Mouse (Mus musculus) limb, embryonic 13.5 days (tissue): ENCODE data around the gene Nsun6. TPM values are rescaled to one million over a fixed set of nuclear protein-coding genes. Genes with fewer than 3 reads are reported as not detected.

Source experiments
- ATAC-seq: fragments of 200-750 bp; cut with Nextera tagmentation; 2 replicates; pipeline ENCODE4 v1.8.0; 2017; ENCODE audit warnings: low read depth, moderate number of reproducible peaks, moderate TSS enrichment; ENCODE audit not compliant: low FRiP score
- H3K27ac ChIP-seq: fragments of 300-500 bp; sonication (generic); 2 replicates; pipeline ENCODE4 v1.5.1; 2015; ENCODE audit warnings: inconsistent platforms, mild to moderate bottlenecking, moderate library complexity
- H3K27me3 ChIP-seq: fragments of 300-500 bp; sonication (generic); 2 replicates; pipeline ENCODE4 v1.6.1; 2015; ENCODE audit warnings: mild to moderate bottlenecking, inconsistent platforms
- H3K36me3 ChIP-seq: fragments of 300-500 bp; sonication (generic); 2 replicates; pipeline ENCODE4 v1.6.1; 2015; ENCODE audit warnings: inconsistent platforms, mild to moderate bottlenecking, moderate library complexity
- H3K4me1 ChIP-seq: fragments of 300-500 bp; sonication (generic); 2 replicates; pipeline ENCODE4 v1.6.1; 2015; ENCODE audit warnings: inconsistent platforms
- H3K4me2 ChIP-seq: fragments of 300-500 bp; sonication (generic); replicated peaks from 2 replicates; pipeline ENCODE4 v1.6.1; 2015; ENCODE audit warnings: inconsistent platforms, mild to moderate bottlenecking, moderate library complexity
- H3K4me3 ChIP-seq: fragments of 300-500 bp; sonication (generic); 2 replicates; pipeline ENCODE4 v1.5.1; 2015; ENCODE audit warnings: moderate library complexity, mild to moderate bottlenecking, inconsistent platforms
- H3K9ac ChIP-seq: fragments of 300-500 bp; sonication (generic); 2 replicates; pipeline ENCODE4 v1.6.1; 2015; ENCODE audit warnings: mild to moderate bottlenecking, inconsistent platforms
- H3K9me3 ChIP-seq: fragments of 300-500 bp; sonication (generic); 2 replicates; pipeline ENCODE4 v1.6.1; 2016; ENCODE audit warnings: inconsistent platforms
- WGBS: fragments of 180-500 bp; shearing (Covaris S2); methylation state at CpG from one replicate; pipeline ENCODE4 v1.1.7; 2015; 5-methylcytosine and 5-hydroxymethylcytosine counted together
- polyA plus RNA-seq: library from polyadenylated mRNA; unstranded; fragments of >200 nt; fragmentation: Nextera tagmentation; extraction: Ambion mirVana; gene quantifications from 2 replicates; pipeline ENCODE4 v1.2.1, GENCODE M21; 2015

The Nsun6 gene
- polyA plus RNA-seq, 1 experiment from 2014 or later, result 13.6 TPM

GRCm38 (mm10) chr2:14988451-14988850 lies 66.4 kb downstream of the Nsun6 start:
- no peak for ATAC-seq
- Histone ChIP-seq H3K4me3 (no peak overlapping the region), H3K4me2 (no peak overlapping the region), H3K9me3 (no peaks in the 10 kb centered on the region), H3K27ac (no peak overlapping the region), H3K36me3 (peaks cover 17% of the 10 kb centered on the region), H3K27me3 (no peaks in the 10 kb centered on the region), H3K9ac (no peak overlapping the region), H3K4me1 (peaks cover 8% of the 10 kb centered on the region)
- 77% methylated on average over 4 of the region's 4 CpGs for WGBS

DNA sequence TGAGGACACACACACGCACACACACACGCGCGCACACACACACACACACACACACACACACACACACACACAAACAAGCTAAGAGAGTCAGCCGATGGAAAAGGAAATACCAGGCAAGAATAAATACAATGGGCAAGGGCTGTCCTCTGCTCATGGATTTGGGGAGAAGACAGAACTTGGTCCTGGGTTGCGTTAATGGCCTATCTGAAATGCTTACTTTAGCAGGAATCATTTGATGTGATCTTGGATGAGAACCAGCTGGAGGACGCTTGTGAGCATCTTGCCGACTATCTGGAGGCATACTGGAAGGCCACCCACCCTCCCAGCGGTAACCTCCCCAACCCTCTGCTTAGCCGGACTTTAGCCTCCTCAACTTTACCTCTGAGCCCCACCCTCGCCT lies 70.8 kb downstream of the Nsun6 start:
- no peaks in the 10 kb centered on the region for H3K4me1 ChIP-seq
- no peak overlapping the region for H3K4me3 ChIP-seq
- H3K36me3 ChIP-seq, result peaks cover 12% of the 10 kb centered on the region
- H3K27ac ChIP-seq, result no peak overlapping the region
- no peak overlapping the region for H3K4me2 ChIP-seq
- H3K9ac ChIP-seq, result no peak overlapping the region
- H3K27me3 ChIP-seq, result no peaks in the 10 kb centered on the region
- H3K9me3 ChIP-seq, result no peaks in the 10 kb centered on the region
- WGBS, result 88% methylated on average over 11 of the region's 11 CpGs
- no peak for ATAC-seq

GRCm38 (mm10) chr2:14961493-14961892 lies 93.4 kb downstream of the Nsun6 start:
- Histone ChIP-seq H3K27me3 (no peaks in the 10 kb centered on the region), H3K9ac (no peak overlapping the region), H3K4me1 (peaks cover 8% of the 10 kb centered on the region; the same call in 1 of the 2 replicates), H3K9me3 (no peaks in the 10 kb centered on the region), H3K36me3 (no peaks in the 10 kb centered on the region), H3K4me2 (no peak overlapping the region), H3K27ac (no peak overlapping the region), H3K4me3 (no peak overlapping the region)
- no peak for ATAC-seq
- WGBS, result 88% methylated on average over 2 of the region's 2 CpGs

- ATAC-seq, result no peak
- H3K27ac ChIP-seq, result no peak overlapping the region
- H3K36me3 ChIP-seq, result no peaks in the 10 kb centered on the region
- no peak overlapping the region for H3K9ac ChIP-seq
- H3K4me3 ChIP-seq, result no peak overlapping the region
- WGBS, result 75% methylated on average over 1 of the region's 1 CpGs
- H3K4me1 ChIP-seq, result peaks cover 4% of the 10 kb centered on the region; the same call in 1 of the 2 replicates
- H3K27me3 ChIP-seq, result no peaks in the 10 kb centered on the region
- no peak overlapping the region for H3K4me2 ChIP-seq
- H3K9me3 ChIP-seq, result no peaks in the 10 kb centered on the region
Measured at GRCm38 (mm10) chr2:14960963-14961488, 93.8 kb downstream of the Nsun6 start.

DNA sequence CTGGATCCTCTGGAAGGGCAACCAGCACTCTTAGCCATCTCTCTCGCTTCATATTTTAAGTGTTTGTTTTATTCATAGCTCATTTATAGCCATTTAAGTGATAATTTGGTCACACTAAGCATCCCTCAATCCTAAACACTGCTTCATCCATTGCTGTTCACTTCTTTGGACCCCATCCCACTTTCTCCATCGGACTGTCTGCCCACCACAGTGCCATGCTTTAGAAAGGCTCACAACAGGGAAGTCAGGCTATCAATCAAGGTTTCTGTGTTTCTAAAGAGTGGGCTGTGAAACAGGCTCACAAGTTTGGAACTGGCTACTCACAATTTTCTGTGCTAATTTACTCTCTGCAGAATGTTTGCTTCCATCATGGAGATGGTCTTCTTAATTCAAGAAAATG lies 101.8 kb downstream of the Nsun6 start:
- no peak for ATAC-seq
- Histone ChIP-seq H3K27ac (no peak overlapping the region), H3K4me1 (no peaks in the 10 kb centered on the region), H3K4me2 (no peak overlapping the region), H3K27me3 (no peaks in the 10 kb centered on the region), H3K36me3 (no peaks in the 10 kb centered on the region), H3K9ac (no peak overlapping the region), H3K9me3 (no peaks in the 10 kb centered on the region), H3K4me3 (no peak overlapping the region)
- WGBS, result 86% methylated on average over 2 of the region's 2 CpGs

Other genes with a start within 250 kb of the Nsun6 start
- 45.7 and 47.9 TPM in 2 replicates for gene Arl5b, start 5.7 kb downstream of the Nsun6 start, polyA plus RNA-seq